Mouse (Mus musculus) ES-E14 (cell line): ENCODE results near the gene Fzr1. TPM values are rescaled to one million over a fixed set of nuclear protein-coding genes. Genes with fewer than 3 reads are reported as not detected.

Experiments used
- DNase-seq: peaks from one replicate; pipeline ENCODE4 v3.0.0-alpha.2; 2013; ENCODE audit warnings: low read depth, low spot score
- H3K27ac ChIP-seq: 2 replicates; pipeline ENCODE4 v1.5.1; 2012; ENCODE audit warnings: low read depth, mild to moderate bottlenecking, low read length, moderate library complexity, mixed read lengths; ENCODE audit not compliant: poor library complexity, insufficient read depth, severe bottlenecking
- H3K36me3 ChIP-seq: 2 replicates; pipeline ENCODE4 v1.6.1; 2012; ENCODE audit warnings: mild to moderate bottlenecking, low read length, moderate library complexity, mixed read lengths; ENCODE audit not compliant: control insufficient read depth, poor library complexity, insufficient read depth, severe bottlenecking
- H3K4me1 ChIP-seq, 2 experiments: fragments of 150-350 bp in 1 of 2; sonication (generic) in 1 of 2; 2 replicates each; pipeline ENCODE4 v1.6.1; 2012; ENCODE audit warnings: low read length in 2 of 2, mild to moderate bottlenecking in 1 of 2, mixed read lengths in 1 of 2; ENCODE audit not compliant: control insufficient read depth in 2 of 2, insufficient read depth in 2 of 2, poor library complexity in 1 of 2
- H3K4me3 ChIP-seq, 2 experiments: fragments of 150-350 bp in 1 of 2; sonication (generic) in 1 of 2; 2 replicates each; pipeline ENCODE4 v1.5.1; 2012; ENCODE audit warnings: low read length in 2 of 2, low read depth in 1 of 2, mild to moderate bottlenecking in 1 of 2, mixed read lengths in 1 of 2; ENCODE audit not compliant: insufficient read depth in 1 of 2, poor library complexity in 1 of 2, severe bottlenecking in 1 of 2
- H3K9ac ChIP-seq: 2 replicates; pipeline ENCODE4 v1.6.1; 2012; ENCODE audit warnings: low read depth, mild to moderate bottlenecking, low read length, mixed read lengths; ENCODE audit not compliant: poor library complexity, insufficient read depth, severe bottlenecking
- H3K9me3 ChIP-seq: fragments of 150-350 bp; sonication (generic); 2 replicates; pipeline ENCODE4 v1.6.1; 2012; ENCODE audit warnings: low read depth, mild to moderate bottlenecking, low read length; ENCODE audit not compliant: control insufficient read depth, insufficient read depth
- CHD2 ChIP-seq: IDR thresholded peaks from 2 replicates; pipeline ENCODE4 v1.6.1; 2014; ENCODE audit warnings: mild to moderate bottlenecking, low read depth, low read length, inconsistent platforms
- HCFC1 ChIP-seq: IDR thresholded peaks from 2 replicates; pipeline ENCODE4 v1.6.1; 2012; ENCODE audit warnings: low read length, inconsistent platforms, borderline replicate concordance; ENCODE audit not compliant: insufficient read depth
- MAFK ChIP-seq: IDR thresholded peaks from 2 replicates; pipeline ENCODE4 v1.6.1; 2014; ENCODE audit warnings: mild to moderate bottlenecking, low read depth, low read length, inconsistent platforms; ENCODE audit not compliant: insufficient read depth
- ZC3H11A ChIP-seq: IDR thresholded peaks from 2 replicates; pipeline ENCODE4 v1.6.1; 2012; ENCODE audit warnings: low read depth, mild to moderate bottlenecking, inconsistent platforms, low read length, borderline replicate concordance
- ZNF384 ChIP-seq: IDR thresholded peaks from 2 replicates; pipeline ENCODE4 v1.6.1; 2012; ENCODE audit warnings: low read depth, low read length, inconsistent platforms
- in situ Hi-C, 2 experiments: fragments of 600-800 bp; cut with MboI; formaldehyde crosslinking; loops; one replicate each; pipeline ENCODE4 v1.15.1; 2025; ENCODE audit warnings: low sequenced_read_pairs in 2 of 2, inconsistent platforms in 1 of 2; ENCODE audit not compliant: unreplicated experiment in 2 of 2
- total RNA-seq: library from RNA; depleted of rRNA; stranded (reverse); fragments of 300-350 nt; gene quantifications from 2 replicates; pipeline ENCODE4 v1.2.3, GENCODE M21; 2012

Gene Fzr1
- total RNA-seq, 1 experiment: 63.0 TPM

DNA sequence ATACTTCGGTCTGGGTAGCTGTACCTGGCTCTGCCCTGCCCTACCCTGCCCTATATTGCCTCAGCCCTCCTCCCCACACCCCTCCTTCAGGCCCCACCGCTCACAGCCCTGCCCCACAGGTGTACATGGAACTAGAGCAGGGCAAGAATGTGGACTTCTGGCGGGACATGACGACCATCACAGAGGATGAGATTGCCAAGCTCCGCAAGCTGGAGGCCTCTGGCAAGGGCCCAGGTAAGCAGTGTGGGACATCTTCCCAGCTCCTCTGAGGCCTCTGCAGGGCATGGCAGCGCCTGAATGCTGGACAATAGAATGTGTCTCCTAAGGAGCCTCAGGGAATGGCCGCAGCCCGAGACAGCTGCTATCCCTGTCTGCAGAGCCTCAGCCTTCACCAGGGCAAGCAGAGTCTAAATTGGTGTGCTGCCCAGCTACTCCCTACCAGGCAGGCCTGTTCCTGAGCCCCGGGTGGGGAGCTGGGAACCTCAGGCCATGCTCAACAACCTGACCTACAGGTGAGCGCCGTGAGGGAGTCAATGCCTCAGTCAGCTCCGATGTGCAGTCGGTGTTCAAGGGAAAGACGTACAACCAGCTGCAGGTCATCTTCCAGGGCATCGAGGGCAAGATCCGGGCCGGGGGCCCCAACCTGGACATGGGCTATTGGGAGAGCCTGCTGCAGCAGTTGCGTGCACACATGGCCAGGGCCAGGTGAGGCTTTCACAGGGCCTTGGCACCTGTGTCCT lies 54.4 kb downstream of the Fzr1 start:
- H3K4me3 ChIP-seq: no peak overlapping the region
- TF ChIP-seq CHD2 (no peak), HCFC1 (no peak)
- H3K9ac ChIP-seq: no peak overlapping the region
- in situ Hi-C loops: no loop called here
- H3K9me3 ChIP-seq: no peaks in the 10 kb centered on the region
- peaks cover 5 to 25% of the 10 kb centered on the region in 2 experiments; a peak in 3 of 4 replicates for H3K4me1 ChIP-seq
- peaks cover 51% of the 10 kb centered on the region for H3K36me3 ChIP-seq
- DNase-seq: no peak
- H3K27ac ChIP-seq: no peak overlapping the region

DNA sequence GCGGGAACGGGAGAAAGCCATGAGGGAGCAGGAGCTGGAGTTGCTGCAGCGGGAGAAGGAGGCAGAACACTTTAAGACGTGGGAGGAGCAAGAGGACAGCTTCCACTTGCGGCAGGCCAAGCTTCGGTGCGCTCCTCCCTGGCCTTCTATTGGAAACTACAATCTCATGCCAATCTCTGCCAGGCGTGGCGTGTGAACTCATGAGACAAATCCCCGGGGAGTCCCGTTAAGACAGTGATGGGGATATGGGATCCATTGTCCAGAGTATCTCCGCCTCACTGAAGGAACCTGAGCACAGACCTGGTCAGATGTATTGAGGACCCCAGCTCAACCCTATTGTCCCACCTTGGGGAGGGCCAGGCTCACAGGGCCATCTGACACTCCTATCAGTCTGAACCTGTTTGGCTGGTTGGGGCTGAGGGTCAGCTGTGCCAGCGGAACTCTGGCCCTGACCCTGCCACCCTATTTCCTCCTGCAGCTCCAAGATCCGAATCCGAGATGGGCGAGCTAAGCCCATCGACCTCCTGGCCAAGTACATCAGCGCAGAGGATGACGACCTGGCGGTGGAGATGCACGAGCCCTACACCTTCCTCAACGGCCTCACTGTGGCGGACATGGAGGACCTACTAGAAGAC lies 55.1 kb downstream of the Fzr1 start:
- H3K36me3 ChIP-seq: peaks cover 56% of the 10 kb centered on the region
- TF ChIP-seq CHD2: no peak
- no peak for TF ChIP-seq ZC3H11A
- no peak for TF ChIP-seq HCFC1
- TF ChIP-seq MAFK: no peak
- no peak for TF ChIP-seq ZNF384

GRCm38 (mm10) chr10:81322444-81322843 lies 55.9 kb downstream of the Fzr1 start:
- H3K36me3 ChIP-seq: peaks cover 59% of the 10 kb centered on the region
- no peak for TF ChIP-seq ZNF384
- TF ChIP-seq CHD2: no peak
- TF ChIP-seq MAFK: no peak
- no peak for TF ChIP-seq HCFC1
- TF ChIP-seq ZC3H11A: no peak
- in situ Hi-C loops: no loop called here
- peak overlapping the region in 1 of 2 experiments; percentile 60; a peak in 1 of 4 replicates for H3K4me3 ChIP-seq
- no peak for DNase-seq
- 0 out of 2 replicates have a peak overlapping the region, but pooled peaks have one; percentile 13 for H3K9ac ChIP-seq
- no peaks in the 10 kb centered on the region for H3K9me3 ChIP-seq
- H3K4me1 ChIP-seq: peaks cover 0 to 20% of the 10 kb centered on the region in 2 experiments; a peak in 2 of 4 replicates
- 0 out of 2 replicates have a peak overlapping the region, but pooled peaks have one; percentile 8 for H3K27ac ChIP-seq

More for the DNA sequence above, 55.1 kb downstream of the Fzr1 start:
- no peak overlapping the region for H3K4me3 ChIP-seq
- H3K9ac ChIP-seq: no peak overlapping the region
- in situ Hi-C loops: no loop called here
- H3K9me3 ChIP-seq: no peaks in the 10 kb centered on the region
- no peak for DNase-seq
- peaks cover 1 to 20% of the 10 kb centered on the region in 2 experiments; a peak in 3 of 4 replicates for H3K4me1 ChIP-seq
- no peak overlapping the region for H3K27ac ChIP-seq

DNA sequence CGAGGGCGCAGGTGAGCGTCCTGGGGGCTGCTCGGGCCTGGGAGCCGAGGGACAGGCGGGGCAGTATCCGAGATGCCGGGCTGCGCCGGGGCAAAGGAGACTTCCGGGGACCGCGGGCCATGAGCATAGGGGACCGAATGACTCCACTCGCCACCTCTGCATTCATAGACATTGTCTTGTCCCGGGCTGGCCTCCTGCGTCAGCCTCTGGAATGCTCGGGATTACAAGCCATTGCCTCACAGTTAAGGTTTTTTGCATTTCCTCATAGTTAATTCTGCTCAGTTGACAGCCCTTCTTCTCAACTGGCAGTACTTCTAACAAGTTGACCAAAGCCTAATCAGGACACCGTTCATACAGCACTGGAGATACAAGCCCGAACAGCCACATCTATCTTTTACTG lies 56.9 kb downstream of the Fzr1 start:
- DNase-seq: no peak
- TF ChIP-seq CHD2: no peak
- no peak for TF ChIP-seq ZC3H11A
- TF ChIP-seq MAFK: no peak
- TF ChIP-seq HCFC1: no peak
- no peak for TF ChIP-seq ZNF384
- H3K4me3 ChIP-seq: peak overlapping the region; percentile 60 to 93
- H3K36me3 ChIP-seq: peaks cover 51% of the 10 kb centered on the region
- H3K27ac ChIP-seq: peak overlapping the region; percentile 77
- H3K4me1 ChIP-seq: peaks cover 0 to 21% of the 10 kb centered on the region in 2 experiments; a peak in 2 of 4 replicates
- no peaks in the 10 kb centered on the region for H3K9me3 ChIP-seq
- in situ Hi-C loops: no loop called here
- H3K9ac ChIP-seq: peak overlapping the region; percentile 94
